ENCODE assay signal across 26 mouse cellular contexts in the genomic region with DNA sequence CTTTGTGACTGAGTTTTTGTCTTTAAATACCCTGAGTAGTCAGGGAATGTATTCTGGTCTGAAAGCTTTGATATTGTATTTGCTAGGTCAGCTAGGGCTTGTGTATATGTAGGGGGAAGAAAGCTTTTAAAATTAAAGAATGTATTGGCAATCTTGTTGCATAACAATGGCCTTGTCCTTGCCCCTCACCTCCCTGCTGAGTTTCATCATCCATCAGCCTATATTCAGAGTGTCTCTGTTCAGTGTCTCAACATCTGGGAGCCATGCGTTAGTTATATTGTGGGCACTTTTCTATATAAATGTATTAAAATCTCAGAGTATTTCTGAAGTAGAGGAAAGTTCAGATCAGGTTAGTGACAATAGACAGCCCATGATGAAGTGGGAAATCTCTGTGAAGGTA.
DNase-seq lines count a peak whose midpoint lies in the region; ATAC-seq and TF ChIP-seq lines count a peak whose summit lies in the region.
"Had no signal": no experiment of that assay in that cellular context is flagged by ENCODE, and none has a peak within 500 bp of the region (broad histone marks: within the 10 kb centered on the region; RNA-seq: fewer than 3 reads in every experiment).

No protein-coding gene starts in this region.

- no peaks in the 10 kb centered on the region for H3K9me3 ChIP-seq in midbrain, postnatal 0 days (ENCODE audit: low read length)
- H3K9me3 ChIP-seq: embryonic facial prominence, embryonic 13.5 days; embryonic facial prominence, embryonic 15.5 days; forebrain, embryonic 10.5 days; forebrain, embryonic 12.5 days; G1E had no signal

- ATAC-seq in granulocyte monocyte progenitor cell, adult 5-6 weeks (replicated peaks; ENCODE audit: poor library complexity, severe bottlenecking) = peak; percentile 69
- ATAC-seq in megakaryocyte progenitor cell, adult 5-6 weeks (replicated peaks; ENCODE audit: poor library complexity) = peak; percentile 56
- no peak for ATAC-seq in midbrain, postnatal 0 days (ENCODE audit: low FRiP score)
- ATAC-seq: forebrain, embryonic 14.5 days; forebrain, embryonic 16.5 days; Patski had no signal

- H3K27ac ChIP-seq in midbrain, postnatal 0 days (ENCODE audit: low read depth, low read length) = no peak overlapping the region
- H3K27ac ChIP-seq: embryonic facial prominence, embryonic 13.5 days; embryonic facial prominence, embryonic 15.5 days; forebrain, embryonic 10.5 days; forebrain, embryonic 12.5 days had no signal

- H3K4me3 ChIP-seq in midbrain, postnatal 0 days (ENCODE audit: low read depth, low read length) = no peak overlapping the region
- H3K4me3 ChIP-seq: embryonic facial prominence, embryonic 13.5 days; embryonic facial prominence, embryonic 15.5 days; erythroblast, embryonic 14.5 days; forebrain, embryonic 10.5 days; forebrain, embryonic 12.5 days had no signal

- no peaks in the 10 kb centered on the region for H3K36me3 ChIP-seq in midbrain, postnatal 0 days (ENCODE audit: insufficient read depth, low read length)
- H3K36me3 ChIP-seq: embryonic facial prominence, embryonic 13.5 days; embryonic facial prominence, embryonic 15.5 days; forebrain, embryonic 10.5 days; forebrain, embryonic 12.5 days; G1E had no signal

- no peak for TF ChIP-seq CTCF in midbrain, postnatal 0 days (IDR thresholded peaks at IDR 0.05)

- H3K4me1 ChIP-seq in midbrain, postnatal 0 days (ENCODE audit: insufficient read depth, low read length) = no peaks in the 10 kb centered on the region
- H3K4me1 ChIP-seq: embryonic facial prominence, embryonic 15.5 days; forebrain, embryonic 12.5 days had no signal

- H3K9ac ChIP-seq in midbrain, postnatal 0 days (replicated peaks; ENCODE audit: low read length, poor library complexity, severe bottlenecking) = no peak overlapping the region
- H3K9ac ChIP-seq: embryonic facial prominence, embryonic 13.5 days; embryonic facial prominence, embryonic 15.5 days; forebrain, embryonic 12.5 days had no signal

- no peaks in the 10 kb centered on the region for H3K27me3 ChIP-seq in midbrain, postnatal 0 days (ENCODE audit: insufficient read depth, low read length)
- H3K27me3 ChIP-seq: CH12.LX; embryonic facial prominence, embryonic 13.5 days; embryonic facial prominence, embryonic 15.5 days; forebrain, embryonic 12.5 days; Patski had no signal

- no peak overlapping the region for H3K4me2 ChIP-seq in midbrain, postnatal 0 days (ENCODE audit: low read depth, low read length, poor library complexity, severe bottlenecking)
- H3K4me2 ChIP-seq: embryonic facial prominence, embryonic 13.5 days; embryonic facial prominence, embryonic 15.5 days; forebrain, embryonic 12.5 days had no signal

- WGBS in midbrain, postnatal 0 days = 89% methylated on average over 1 of the region's 1 CpGs

- peak; percentile 24 for DNase-seq in R1 (ENCODE audit: low read depth, low spot score)
- no peak for DNase-seq in cerebellum, adult 9-11 months
- no peak for DNase-seq in midbrain, postnatal 0 days (ENCODE audit: low spot score)
- no peak for DNase-seq in retina, postnatal 1 day
- DNase-seq: adrenal gland, adult 2 months; adrenal gland, postnatal 10 days; adrenal gland, postnatal 25 days; B cell, adult 2 months; cerebellum, adult 11 months; cerebellum, adult 18-20 months; cerebellum, adult 8-10 months; cerebellum, postnatal 10 days; cerebellum, postnatal 25 days; embryo, embryonic 11 days had no signal
